Mouse (Mus musculus) T-helper 17 cell (primary cell): Measurements from ENCODE around the gene Ksr1.

Experiments
- in situ Hi-C, 2 experiments: fragments of 300-600 bp; cut with MboI, MseI; formaldehyde crosslinking; loops; 1 replicate in 1 of 2; 2 replicates in 1 of 2; pipeline ENCODE4 v1.15.1; 2025; ENCODE audit warnings: high pct_unique_total_duplicates in 2 of 2

Ksr1 gene

GRCm38 (mm10) chr11:79050781-79051507, 95.3 kb downstream of the Ksr1 start:
- in situ Hi-C loops: no loop called here

GRCm38 (mm10) chr11:79048906-79049305, 97.3 kb downstream of the Ksr1 start:
- in situ Hi-C loops: no loop called here

GRCm38 (mm10) chr11:79047180-79047727, 99.0 kb downstream of the Ksr1 start:
- in situ Hi-C loops: no loop called here

GRCm38 (mm10) chr11:79046561-79047155, 99.5 kb downstream of the Ksr1 start:
- in situ Hi-C loops: no loop called here

- in situ Hi-C loops: no loop called here
Observed at GRCm38 (mm10) chr11:79045231-79045630, 101.0 kb downstream of the Ksr1 start.

GRCm38 (mm10) chr11:79044798-79045197, 101.4 kb downstream of the Ksr1 start:
- in situ Hi-C loops: no loop called here

- in situ Hi-C loops: no loop called here
Observed at GRCm38 (mm10) chr11:79041908-79042430, 104.2 kb downstream of the Ksr1 start.

- in situ Hi-C loops: no loop called here
Observed at GRCm38 (mm10) chr11:79039488-79039887, 106.7 kb downstream of the Ksr1 start.

GRCm38 (mm10) chr11:79037555-79037954, 108.7 kb downstream of the Ksr1 start:
- in situ Hi-C loops: no loop called here

GRCm38 (mm10) chr11:79036324-79036723, 109.9 kb downstream of the Ksr1 start:
- in situ Hi-C loops: no loop called here

GRCm38 (mm10) chr11:79033636-79034035, 112.6 kb downstream of the Ksr1 start:
- in situ Hi-C loops: loop anchor here (5.0 kb wide), 2 partner anchors 34 to 179 kb away; no protein-coding TSS in a partner anchor

GRCm38 (mm10) chr11:79033021-79033420, 113.2 kb downstream of the Ksr1 start:
- in situ Hi-C loops: loop anchor here (5.0 kb wide), 2 partner anchors 34 to 179 kb away; no protein-coding TSS in a partner anchor

GRCm38 (mm10) chr11:79031452-79031746, 114.8 kb downstream of the Ksr1 start:
- in situ Hi-C loops: loop anchor here (5.0 kb wide), 2 partner anchors 36 to 181 kb away; no protein-coding TSS in a partner anchor

- in situ Hi-C loops: loop anchor here (5.0 kb wide), 2 partner anchors 36 to 181 kb away; no protein-coding TSS in a partner anchor
Observed at GRCm38 (mm10) chr11:79030570-79031451, 115.4 kb downstream of the Ksr1 start.

- in situ Hi-C loops: no loop called here
Observed at GRCm38 (mm10) chr11:79023751-79024150, 122.5 kb downstream of the Ksr1 start.

- in situ Hi-C loops: no loop called here
Observed at GRCm38 (mm10) chr11:79023342-79023741, 122.9 kb downstream of the Ksr1 start.

GRCm38 (mm10) chr11:79022836-79023235, 123.4 kb downstream of the Ksr1 start:
- in situ Hi-C loops: no loop called here

GRCm38 (mm10) chr11:79020535-79021045, 125.6 kb downstream of the Ksr1 start:
- in situ Hi-C loops: no loop called here

- in situ Hi-C loops: no loop called here
Observed at GRCm38 (mm10) chr11:79019839-79020534, 126.2 kb downstream of the Ksr1 start.

- in situ Hi-C loops: no loop called here
Observed at GRCm38 (mm10) chr11:79018954-79019704, 127.1 kb downstream of the Ksr1 start.
